Mouse (Mus musculus): Measurements from ENCODE around the gene Antxr2. TPM values are rescaled to one million over a fixed set of nuclear protein-coding genes. Genes with fewer than 3 reads are reported as not detected.

The Antxr2 gene
- polyA plus RNA-seq, 1 experiment: 12.7 TPM

DNA sequence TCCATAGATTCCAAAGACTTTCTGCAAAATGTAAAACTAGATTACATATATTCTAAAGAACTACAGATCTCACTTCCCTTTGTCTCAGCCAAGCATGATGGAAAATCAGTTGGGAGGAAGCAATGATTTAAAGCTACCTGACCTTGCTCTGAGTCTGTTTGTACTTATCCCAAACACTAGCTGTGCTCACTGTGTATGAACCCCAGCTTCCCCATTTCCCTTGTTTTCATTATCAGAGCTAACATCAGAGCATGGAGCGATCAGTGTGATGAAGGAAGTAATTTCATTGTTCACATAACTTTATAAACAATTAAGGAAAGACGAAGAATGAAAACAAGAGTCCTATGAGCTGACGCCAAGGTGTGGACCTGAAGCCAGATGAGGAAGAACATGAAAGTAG, 68.3 kb downstream of the Antxr2 start:
- H3K27ac ChIP-seq (replicated peaks; ENCODE audit: low read depth, low read length): no peak overlapping the region
- H3K4me1 ChIP-seq (ENCODE audit: control insufficient read depth, insufficient read depth, insufficient read length, low read length): 0 out of 2 replicates have a peak, but pooled peaks cover 2% of the 10 kb centered on the region
- no peak overlapping the region for H3K4me3 ChIP-seq (ENCODE audit: insufficient read depth, low read depth, low read length)

DNA sequence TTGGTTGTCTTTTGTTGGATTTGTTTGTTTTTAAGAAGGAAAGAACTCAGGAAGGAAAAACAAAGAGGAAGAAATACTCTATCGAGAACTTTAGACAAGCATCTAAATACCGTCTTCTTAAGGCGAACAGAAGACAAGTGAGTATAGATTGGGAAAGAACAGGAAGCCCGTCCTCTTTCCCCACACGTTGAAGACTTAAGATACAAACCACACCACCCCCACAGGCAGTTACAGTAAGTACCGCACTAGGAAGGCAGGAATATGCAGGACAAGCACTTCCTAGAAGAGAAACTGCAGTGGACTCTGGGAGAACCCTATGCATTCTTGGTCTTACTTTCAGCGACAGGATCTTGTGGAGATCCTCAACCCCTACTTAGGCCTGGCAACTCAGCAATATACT, 69.1 kb downstream of the Antxr2 start:
- no peak overlapping the region for H3K4me3 ChIP-seq (ENCODE audit: insufficient read depth, low read depth, low read length)
- H3K4me1 ChIP-seq (ENCODE audit: control insufficient read depth, insufficient read depth, insufficient read length, low read length): 0 out of 2 replicates have a peak, but pooled peaks cover 2% of the 10 kb centered on the region

DNA sequence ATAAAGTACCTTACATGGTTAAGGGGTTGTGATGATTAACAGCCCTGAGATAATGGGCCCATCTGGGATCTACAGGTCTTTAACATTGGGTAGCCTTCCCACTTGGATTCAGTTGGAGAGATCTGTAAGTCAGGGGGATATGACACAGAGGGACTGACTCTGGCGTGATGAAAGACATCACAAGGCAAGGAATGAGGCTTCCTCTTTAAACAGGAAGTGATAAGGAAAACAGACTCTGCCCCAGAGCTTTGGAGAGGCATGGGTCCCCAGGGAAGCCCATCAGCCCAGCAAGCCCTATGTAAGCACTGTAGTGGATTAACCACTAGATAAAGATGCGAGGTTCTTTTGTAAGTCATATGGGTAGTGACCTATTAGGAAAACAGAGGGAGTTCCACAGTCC, 71.2 kb downstream of the Antxr2 start:
- Histone ChIP-seq H3K27ac (replicated peaks; ENCODE audit: low read depth, low read length) (no peak overlapping the region), H3K4me3 (ENCODE audit: insufficient read depth, low read depth, low read length) (no peak overlapping the region), H3K4me1 (ENCODE audit: control insufficient read depth, insufficient read depth, insufficient read length, low read length) (0 out of 2 replicates have a peak, but pooled peaks cover 2% of the 10 kb centered on the region)

More for the DNA sequence above, 69.1 kb downstream of the Antxr2 start:
- H3K27ac ChIP-seq (replicated peaks; ENCODE audit: low read depth, low read length): no peak overlapping the region

DNA sequence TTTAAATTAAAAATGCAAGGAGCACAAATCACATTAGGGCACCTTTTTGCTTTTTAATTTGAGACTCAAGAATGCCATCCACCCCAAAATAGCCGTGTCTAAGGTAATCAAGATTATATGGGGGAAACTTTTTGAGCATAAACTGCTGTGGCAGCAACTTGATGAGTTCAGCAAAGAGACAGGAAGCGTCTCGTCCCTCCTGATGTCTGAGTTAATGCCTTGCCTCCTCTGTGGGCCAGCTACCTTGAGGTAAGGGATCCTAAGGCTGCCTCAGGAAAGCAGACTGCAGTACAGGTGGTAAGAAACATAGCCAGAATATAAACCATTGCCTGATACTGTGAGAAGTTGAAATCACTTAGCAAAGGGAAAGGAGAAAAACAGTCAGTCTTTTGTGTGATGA, 71.8 kb downstream of the Antxr2 start:
- H3K27ac ChIP-seq (replicated peaks; ENCODE audit: low read depth, low read length): no peak overlapping the region
- no peak overlapping the region for H3K4me3 ChIP-seq (ENCODE audit: insufficient read depth, low read depth, low read length)
- 0 out of 2 replicates have a peak, but pooled peaks cover 2% of the 10 kb centered on the region for H3K4me1 ChIP-seq (ENCODE audit: control insufficient read depth, insufficient read depth, insufficient read length, low read length)

DNA sequence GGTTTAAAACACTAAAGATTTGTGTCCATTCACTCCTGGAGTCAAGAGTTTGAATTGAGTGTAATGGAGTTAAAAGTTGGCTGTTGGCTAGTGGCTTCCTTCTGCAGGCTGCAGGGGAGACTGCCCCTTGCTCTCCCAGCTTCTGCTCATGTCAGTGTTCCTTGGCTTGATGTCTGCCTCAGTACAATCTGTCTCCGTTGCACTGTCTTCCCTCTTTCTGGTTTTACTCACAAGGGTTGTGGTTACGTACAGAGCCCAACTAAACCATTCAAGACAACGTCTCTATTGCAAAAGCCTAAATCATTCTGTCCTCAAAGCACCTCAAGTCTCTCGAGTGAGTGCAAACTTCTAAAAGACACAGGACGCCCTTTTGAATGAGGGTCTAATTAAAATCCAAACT, 73.3 kb downstream of the Antxr2 start:
- Histone ChIP-seq H3K4me1 (ENCODE audit: control insufficient read depth, insufficient read depth, insufficient read length, low read length) (0 out of 2 replicates have a peak, but pooled peaks cover 2% of the 10 kb centered on the region), H3K4me3 (ENCODE audit: insufficient read depth, low read depth, low read length) (no peak overlapping the region)

DNA sequence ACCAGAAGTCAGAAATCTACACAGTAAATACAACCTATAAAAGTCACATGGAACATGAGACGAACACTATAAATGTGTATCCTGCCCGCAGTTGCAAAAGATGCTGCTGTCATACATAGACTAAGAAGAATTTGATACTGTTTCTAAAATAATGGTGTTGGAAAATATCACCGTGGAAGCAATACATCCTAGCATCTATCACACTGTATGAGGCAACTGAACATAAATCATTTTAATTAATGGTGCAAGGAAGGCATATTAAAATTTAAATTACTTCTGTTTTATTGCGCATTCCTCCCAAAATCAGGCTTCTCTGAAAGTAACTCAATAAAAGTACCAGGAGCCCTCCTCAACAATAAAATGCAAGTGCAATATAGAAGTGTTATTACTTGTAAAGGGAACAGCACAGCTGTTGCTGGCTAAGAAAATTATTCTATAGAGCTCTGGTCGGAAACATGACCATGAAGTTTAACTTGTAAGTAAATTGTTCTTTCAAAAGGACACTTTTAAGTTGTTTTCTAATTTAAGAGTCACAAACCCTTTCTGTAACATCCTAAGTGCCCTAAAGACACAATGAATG, 76.6 kb downstream of the Antxr2 start:
- H3K4me1 ChIP-seq (ENCODE audit: control insufficient read depth, insufficient read depth, insufficient read length, low read length): no peaks in the 10 kb centered on the region
- no peak overlapping the region for H3K4me3 ChIP-seq (ENCODE audit: insufficient read depth, low read depth, low read length)
- H3K27ac ChIP-seq (replicated peaks; ENCODE audit: low read depth, low read length): no peak overlapping the region

More for the DNA sequence above, 73.3 kb downstream of the Antxr2 start:
- H3K27ac ChIP-seq (replicated peaks; ENCODE audit: low read depth, low read length): no peak overlapping the region

DNA sequence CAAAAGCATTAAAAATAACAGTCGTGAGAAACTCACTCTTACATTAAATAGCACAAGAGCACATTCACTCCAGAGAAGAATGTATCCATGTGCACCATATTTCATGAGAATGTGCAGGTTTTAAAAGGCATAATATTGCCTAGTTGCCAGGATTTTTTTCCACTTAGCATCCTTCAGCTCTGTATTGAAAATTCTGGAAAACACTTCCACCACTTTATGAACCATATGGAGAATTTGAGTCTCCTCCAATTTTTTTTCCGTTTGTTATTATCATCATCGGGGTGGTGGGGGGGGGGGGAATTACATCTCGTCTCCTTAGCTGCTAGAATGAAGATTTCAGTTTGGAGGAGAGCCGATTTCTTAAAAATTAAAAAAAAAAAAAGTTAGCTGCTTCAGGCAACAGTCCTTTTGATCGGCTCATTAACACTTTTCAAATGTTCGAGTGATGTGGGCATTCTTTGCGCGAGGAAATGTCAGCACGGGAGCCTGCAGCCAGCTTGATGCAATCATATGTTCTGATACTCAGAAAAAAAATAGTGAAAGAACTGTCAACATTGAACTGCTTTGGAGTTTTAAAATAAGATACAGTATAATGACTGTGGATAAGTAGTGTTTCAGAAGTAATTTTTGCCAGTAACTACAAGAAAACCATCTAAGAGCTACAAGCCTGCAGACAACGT, 77.5 kb downstream of the Antxr2 start:
- Histone ChIP-seq H3K4me3 (ENCODE audit: insufficient read depth, low read depth, low read length) (no peak overlapping the region), H3K27ac (replicated peaks; ENCODE audit: low read depth, low read length) (no peak overlapping the region), H3K4me1 (ENCODE audit: control insufficient read depth, insufficient read depth, insufficient read length, low read length) (no peaks in the 10 kb centered on the region)

DNA sequence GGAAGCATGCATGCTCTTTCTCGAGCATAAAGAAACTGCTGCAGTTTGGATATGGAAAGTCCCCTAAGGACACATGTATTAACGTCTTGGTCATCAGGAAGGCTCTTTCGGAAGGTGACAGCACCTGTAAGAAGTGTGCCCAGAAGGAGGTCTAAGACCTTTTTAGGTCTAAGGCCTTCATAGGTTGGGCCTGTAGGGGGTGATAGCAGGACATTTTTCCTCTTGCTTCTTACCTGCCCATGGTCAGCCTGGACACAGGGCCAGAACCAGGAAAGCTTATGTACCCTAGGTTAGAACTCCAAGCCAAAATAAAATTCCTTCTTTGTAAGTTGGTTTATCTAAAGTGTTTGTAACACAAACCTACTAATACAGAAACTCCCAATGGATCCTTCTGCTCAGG, 83.6 kb downstream of the Antxr2 start:
- no peak overlapping the region for H3K27ac ChIP-seq (replicated peaks; ENCODE audit: low read depth, low read length)
- 0 out of 2 replicates have a peak, but pooled peaks cover 3% of the 10 kb centered on the region for H3K4me1 ChIP-seq (ENCODE audit: control insufficient read depth, insufficient read depth, insufficient read length, low read length)
- no peak overlapping the region for H3K4me3 ChIP-seq (ENCODE audit: insufficient read depth, low read depth, low read length)

DNA sequence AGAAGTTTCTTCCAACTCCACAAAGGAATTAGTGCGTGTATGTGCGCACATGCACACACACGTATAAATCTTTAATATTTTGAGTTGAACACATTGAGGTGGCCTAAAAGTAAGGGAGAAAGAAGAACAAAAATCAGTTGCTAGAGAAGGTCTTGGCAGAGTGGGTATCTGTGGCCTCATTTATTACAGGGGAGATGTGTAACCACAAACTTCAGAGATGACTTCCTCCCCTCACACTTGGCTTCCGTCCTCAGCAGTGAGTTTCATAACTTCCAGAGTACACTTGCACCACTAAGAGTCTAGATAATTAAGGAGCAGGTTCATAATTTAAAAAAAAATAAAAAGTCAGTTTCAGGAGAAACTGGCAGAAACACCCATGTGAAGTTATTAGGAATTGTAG, 84.6 kb downstream of the Antxr2 start:
- peaks cover 3% of the 10 kb centered on the region; the same call in 1 of the 2 replicates for H3K4me1 ChIP-seq (ENCODE audit: control insufficient read depth, insufficient read depth, insufficient read length, low read length)
- H3K27ac ChIP-seq (replicated peaks; ENCODE audit: low read depth, low read length): no peak overlapping the region
- no peak overlapping the region for H3K4me3 ChIP-seq (ENCODE audit: insufficient read depth, low read depth, low read length)

DNA sequence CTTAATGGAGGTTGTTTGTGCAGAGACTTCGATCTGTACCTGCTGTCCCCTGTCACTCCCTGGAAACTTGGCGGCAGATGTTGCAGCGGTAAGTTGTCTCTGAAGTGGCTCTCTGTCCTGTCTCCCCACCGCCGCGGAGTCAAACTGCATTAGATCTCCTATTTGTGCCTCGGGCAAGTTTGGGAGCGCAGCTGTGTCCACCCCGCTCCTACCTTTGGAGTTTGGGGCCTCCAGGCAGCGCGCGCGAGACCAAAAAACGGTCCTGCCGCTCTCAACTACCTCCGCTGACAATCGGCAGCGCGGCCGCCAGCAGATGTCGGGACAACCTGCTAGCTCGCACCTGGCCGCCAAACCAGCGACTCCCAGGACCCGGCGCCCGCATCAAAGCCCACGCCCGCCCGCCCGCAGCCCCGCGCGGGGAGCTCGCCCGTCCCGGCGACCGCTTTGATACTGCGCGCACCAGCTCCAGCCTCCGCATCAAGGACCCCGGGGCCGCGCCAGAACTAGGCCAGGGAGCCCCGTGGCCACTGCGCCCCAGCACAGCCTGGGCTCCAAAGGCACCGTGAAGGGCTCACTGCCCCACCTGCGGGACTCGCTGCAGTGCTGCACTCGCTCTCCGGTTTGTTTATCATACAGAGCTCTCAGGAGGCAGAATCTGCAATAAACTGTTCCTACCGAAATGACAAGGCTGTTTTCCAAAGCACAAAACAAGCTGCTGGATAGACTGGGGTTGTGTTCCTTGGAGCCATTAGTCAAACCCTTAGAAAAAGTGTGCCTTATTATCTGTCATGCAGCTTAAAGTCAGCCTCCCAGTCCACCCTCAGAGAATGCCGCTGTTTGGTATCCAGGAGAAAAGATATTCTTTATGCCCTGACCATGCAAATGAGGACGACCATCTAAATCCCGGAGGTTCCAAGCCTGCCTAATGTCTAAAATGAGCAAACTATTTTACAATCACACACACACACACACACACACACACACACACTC, 95.4 kb downstream of the Antxr2 start:
- H3K27ac ChIP-seq (replicated peaks; ENCODE audit: low read depth, low read length): no peak overlapping the region
- H3K4me1 ChIP-seq (ENCODE audit: control insufficient read depth, insufficient read depth, insufficient read length, low read length): no peaks in the 10 kb centered on the region
- 0 out of 2 replicates have a peak overlapping the region, but pooled peaks have one; percentile 35 for H3K4me3 ChIP-seq (ENCODE audit: insufficient read depth, low read depth, low read length)

DNA sequence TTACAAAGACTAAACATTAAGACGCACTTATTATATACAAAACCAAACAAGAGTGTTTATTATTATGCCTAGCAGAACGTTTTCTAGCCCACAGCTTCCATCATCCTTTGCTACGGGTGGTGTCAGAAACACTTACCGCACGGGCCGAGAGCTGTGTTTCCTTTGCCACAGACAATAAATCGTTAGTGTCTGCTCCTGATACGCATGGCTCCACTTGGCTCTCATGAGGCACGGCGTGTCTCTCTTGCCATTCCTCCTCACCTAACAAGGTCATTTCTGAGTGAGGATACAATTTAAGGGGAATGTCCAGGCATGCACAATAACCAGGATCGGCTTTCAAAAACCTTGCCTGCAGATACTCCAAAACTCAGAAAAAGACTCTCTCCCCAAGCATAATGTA, 113.2 kb downstream of the Antxr2 start:
- H3K4me3 ChIP-seq (ENCODE audit: insufficient read depth, low read depth, low read length): no peak overlapping the region
- H3K4me1 ChIP-seq (ENCODE audit: control insufficient read depth, insufficient read depth, insufficient read length, low read length): no peaks in the 10 kb centered on the region; the same call in 1 of the 2 replicates
- no peak overlapping the region for H3K27ac ChIP-seq (replicated peaks; ENCODE audit: low read depth, low read length)

DNA sequence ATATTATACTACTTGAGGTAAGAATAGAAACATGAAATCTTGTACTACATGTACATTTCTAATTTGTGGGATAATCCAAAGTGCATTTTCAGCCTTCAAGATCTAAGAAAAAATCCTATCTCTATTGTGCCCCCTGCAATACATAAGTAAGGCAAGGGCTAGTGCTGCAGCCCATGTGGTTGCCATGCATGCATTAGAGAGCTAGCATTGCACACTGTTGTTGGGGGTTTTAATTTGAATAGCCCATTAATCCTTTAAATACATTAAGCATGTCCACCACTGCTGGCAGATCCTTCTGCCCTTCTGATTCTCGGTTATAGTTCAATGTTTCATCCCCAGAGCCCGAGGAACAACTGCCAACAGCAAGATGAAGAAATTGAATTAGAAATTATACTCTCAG, 116.0 kb downstream of the Antxr2 start:
- H3K27ac ChIP-seq (replicated peaks; ENCODE audit: low read depth, low read length): no peak overlapping the region
- H3K4me3 ChIP-seq (ENCODE audit: insufficient read depth, low read depth, low read length): no peak overlapping the region
- no peaks in the 10 kb centered on the region; the same call in 1 of the 2 replicates for H3K4me1 ChIP-seq (ENCODE audit: control insufficient read depth, insufficient read depth, insufficient read length, low read length)

DNA sequence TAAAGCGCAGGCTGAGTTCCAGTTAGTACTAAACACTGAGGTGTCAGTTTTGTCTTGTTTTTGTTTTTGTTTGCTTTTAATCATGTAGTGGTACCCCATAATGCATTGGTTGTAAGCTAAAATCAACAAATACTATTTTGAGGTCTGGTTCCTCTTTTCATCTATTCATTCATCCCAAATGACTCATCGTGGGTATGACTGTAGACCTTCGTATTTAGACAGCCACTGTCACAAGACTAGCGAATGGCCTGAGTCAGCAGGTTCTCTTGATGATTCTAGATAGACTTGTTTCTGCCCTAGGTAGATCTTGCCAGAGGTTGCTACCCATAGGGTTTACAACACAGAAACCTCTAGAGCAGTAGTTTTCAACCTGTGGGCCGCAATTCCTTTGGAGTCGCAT, 116.9 kb downstream of the Antxr2 start:
- Histone ChIP-seq H3K4me3 (ENCODE audit: insufficient read depth, low read depth, low read length) (no peak overlapping the region), H3K4me1 (ENCODE audit: control insufficient read depth, insufficient read depth, insufficient read length, low read length) (no peaks in the 10 kb centered on the region; the same call in 1 of the 2 replicates), H3K27ac (replicated peaks; ENCODE audit: low read depth, low read length) (no peak overlapping the region)

DNA sequence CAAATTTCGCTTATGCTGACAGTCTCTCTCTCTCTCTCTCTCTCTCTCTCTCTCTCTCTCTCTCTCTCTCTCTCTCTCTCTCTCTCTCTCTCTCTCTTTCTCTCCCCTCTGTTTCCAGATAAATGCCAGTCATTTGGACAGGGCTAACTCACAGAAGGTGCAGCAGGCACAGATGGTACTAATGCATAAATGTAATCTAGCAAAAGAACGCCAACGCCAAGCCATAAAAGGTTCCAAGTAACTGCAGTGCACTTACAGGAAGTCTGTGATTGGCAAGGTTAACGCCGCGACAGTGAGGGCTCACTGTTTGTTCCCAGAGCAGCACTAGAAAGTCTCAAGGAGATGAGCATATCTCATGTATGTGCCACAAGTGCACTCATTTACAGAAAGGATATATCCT, 123.4 kb downstream of the Antxr2 start:
- Histone ChIP-seq H3K27ac (replicated peaks; ENCODE audit: low read depth, low read length) (no peak overlapping the region), H3K4me1 (ENCODE audit: control insufficient read depth, insufficient read depth, insufficient read length, low read length) (no peaks in the 10 kb centered on the region), H3K4me3 (ENCODE audit: insufficient read depth, low read depth, low read length) (no peak overlapping the region)

Data from brown adipose tissue, adult 24 weeks (tissue).